10 mouse cellular contexts compared by ENCODE assay signal in genomic region chr12:105336094-105336420, GRCm38 (mm10). TPM values are rescaled to one million over a fixed set of nuclear protein-coding genes. Genes with fewer than 3 reads are reported as not detected.
DNase-seq lines count a peak whose midpoint lies in the region; ATAC-seq and TF ChIP-seq lines count a peak whose summit lies in the region.
"Had no signal": no experiment of that assay in that cellular context is flagged by ENCODE, and none has a peak within 500 bp of the region (broad histone marks: within the 10 kb centered on the region; RNA-seq: fewer than 3 reads in every experiment).

No protein-coding gene starts in this region.

- H3K4me3 ChIP-seq in heart, embryonic 13.5 days: peak overlapping the region; percentile 60
- peak overlapping the region; percentile 72 to 77 for H3K4me3 ChIP-seq in ES-E14 (ENCODE audit: insufficient read depth in 1 of 2, low read depth in 1 of 2, low read length in 2 of 2, poor library complexity in 1 of 2, severe bottlenecking in 1 of 2)
- peak overlapping the region; percentile 77 for H3K4me3 ChIP-seq in forebrain, postnatal 0 days (ENCODE audit: low read depth, low read length)
- peak overlapping the region; percentile 58 for H3K4me3 ChIP-seq in midbrain, embryonic 11.5 days (ENCODE audit: low read depth, low read length)

- peaks cover 92% of the 10 kb centered on the region for H3K27me3 ChIP-seq in heart, embryonic 13.5 days (replicated peaks)
- H3K27me3 ChIP-seq in forebrain, postnatal 0 days (ENCODE audit: insufficient read depth, low read length): no peaks in the 10 kb centered on the region
- peaks cover 28% of the 10 kb centered on the region for H3K27me3 ChIP-seq in midbrain, embryonic 11.5 days (ENCODE audit: control insufficient read depth, insufficient read depth, low read length)

- H3K9me3 ChIP-seq in heart, embryonic 13.5 days: no peaks in the 10 kb centered on the region
- H3K9me3 ChIP-seq in ES-E14 (ENCODE audit: control insufficient read depth, insufficient read depth, low read depth, low read length): no peaks in the 10 kb centered on the region
- no peaks in the 10 kb centered on the region for H3K9me3 ChIP-seq in forebrain, postnatal 0 days (ENCODE audit: low read length)
- no peaks in the 10 kb centered on the region for H3K9me3 ChIP-seq in midbrain, embryonic 11.5 days (ENCODE audit: control insufficient read depth, low read length)

- peak overlapping the region; percentile 92 for H3K4me2 ChIP-seq in heart, embryonic 13.5 days
- peak overlapping the region; percentile 87 for H3K4me2 ChIP-seq in forebrain, postnatal 0 days (ENCODE audit: low read depth)
- peak overlapping the region; percentile 98 for H3K4me2 ChIP-seq in midbrain, embryonic 11.5 days

- no peak for ATAC-seq in heart, embryonic 13.5 days (ENCODE audit: extremely low read depth, insufficient number of reproducible peaks, low FRiP score, low TSS enrichment)
- ATAC-seq in forebrain, postnatal 0 days: no peak
- ATAC-seq in midbrain, embryonic 11.5 days (ENCODE audit: low FRiP score): no peak; the same call in none of the 2 replicates

- intact Hi-C loops in heart, postnatal 36 days (cut with DNase I): no loop called here

- TF ChIP-seq CTCF in forebrain, postnatal 0 days (IDR thresholded peaks at IDR 0.05; ENCODE audit: low read depth): no peak

- H3K9ac ChIP-seq in heart, embryonic 13.5 days: no peak overlapping the region
- peak overlapping the region; percentile 56; the same call in 1 of the 2 replicates for H3K9ac ChIP-seq in ES-E14 (ENCODE audit: insufficient read depth, low read depth, low read length, poor library complexity, severe bottlenecking)
- H3K9ac ChIP-seq in forebrain, postnatal 0 days: peak overlapping the region; percentile 66
- peak overlapping the region; percentile 62 for H3K9ac ChIP-seq in midbrain, embryonic 11.5 days (ENCODE audit: low read length)
- H3K9ac ChIP-seq: liver, embryonic 14.5 days had no signal

- in situ Hi-C loops in ES-E14 (cut with MboI; ENCODE audit: low sequenced_read_pairs in 2 of 2, unreplicated experiment in 2 of 2): no loop called here

- H3K36me3 ChIP-seq in heart, embryonic 13.5 days: no peaks in the 10 kb centered on the region
- no peaks in the 10 kb centered on the region for H3K36me3 ChIP-seq in ES-E14 (ENCODE audit: control insufficient read depth, insufficient read depth, low read length, poor library complexity, severe bottlenecking)
- no peaks in the 10 kb centered on the region for H3K36me3 ChIP-seq in forebrain, postnatal 0 days (ENCODE audit: insufficient read depth)
- H3K36me3 ChIP-seq in midbrain, embryonic 11.5 days (ENCODE audit: control insufficient read depth, insufficient read depth, low read length): no peaks in the 10 kb centered on the region

- peaks cover 14% of the 10 kb centered on the region for H3K4me1 ChIP-seq in heart, embryonic 13.5 days
- H3K4me1 ChIP-seq in ES-E14 (ENCODE audit: control insufficient read depth in 2 of 2, insufficient read depth in 2 of 2, low read length in 2 of 2, poor library complexity in 1 of 2): peaks cover 0 to 8% of the 10 kb centered on the region in 2 experiments; a peak in 2 of 4 replicates
- 0 out of 2 replicates have a peak, but pooled peaks cover 4% of the 10 kb centered on the region for H3K4me1 ChIP-seq in forebrain, postnatal 0 days (ENCODE audit: insufficient read depth)
- H3K4me1 ChIP-seq in midbrain, embryonic 11.5 days (ENCODE audit: control insufficient read depth, insufficient read depth, low read length): peaks cover 5% of the 10 kb centered on the region; the same call in 1 of the 2 replicates

- DNase-seq in heart, postnatal 36 days: no peak
- DNase-seq in ES-E14 (ENCODE audit: low read depth, low spot score): peak; percentile 27
- no peak for DNase-seq in forebrain, postnatal 0 days
- no peak for DNase-seq in midbrain, embryonic 11.5 days (ENCODE audit: low spot score, missing footprints)
- no peak for DNase-seq in thymus, postnatal 10 days (ENCODE audit: low spot score in 2 of 2)
- no peak for DNase-seq in thymus, postnatal 14 days
- DNase-seq in adrenal gland, postnatal 10 days: no peak

- H3K27ac ChIP-seq in heart, embryonic 13.5 days (replicated peaks): no peak overlapping the region
- H3K27ac ChIP-seq in ES-E14 (ENCODE audit: insufficient read depth, low read depth, low read length, poor library complexity, severe bottlenecking): no peak overlapping the region
- peak overlapping the region; percentile 76 for H3K27ac ChIP-seq in forebrain, postnatal 0 days (ENCODE audit: low read depth, low read length)
- H3K27ac ChIP-seq in midbrain, embryonic 11.5 days (ENCODE audit: low read depth, low read length): no peak overlapping the region
- H3K27ac ChIP-seq: liver, embryonic 14.5 days had no signal

- 14% methylated on average over 8 of the region's 8 CpGs for WGBS in heart, embryonic 13.5 days
- 12% methylated on average over 8 of the region's 8 CpGs for WGBS in forebrain, postnatal 0 days
- WGBS in midbrain, embryonic 11.5 days: 9% methylated on average over 8 of the region's 8 CpGs

TF ChIP-seq in ES-E14, 5 proteins besides CTCF, POLR2A, EP300 and RAD21:
- TF ChIP-seq MAFK (IDR thresholded peaks at IDR 0.05; ENCODE audit: insufficient read depth, low read depth, low read length): no peak
- no peak for TF ChIP-seq CHD2 (IDR thresholded peaks at IDR 0.05; ENCODE audit: low read depth, low read length)
- TF ChIP-seq ZC3H11A (IDR thresholded peaks at IDR 0.05; ENCODE audit: borderline replicate concordance, low read depth, low read length): no peak
- no peak for TF ChIP-seq ZNF384 (IDR thresholded peaks at IDR 0.05; ENCODE audit: low read depth, low read length)
- no peak for TF ChIP-seq HCFC1 (IDR thresholded peaks at IDR 0.05; ENCODE audit: borderline replicate concordance, insufficient read depth, low read length)

RNA-seq across cellular contexts. Expression of gene Tunar, which starts 2.4 kb away (rescaled TPM):
- not detected in 2 replicates for polyA plus RNA-seq in heart, embryonic 13.5 days (2015; fragmentation: Nextera tagmentation; extraction: Ambion mirVana)
- total RNA-seq in heart, postnatal 36 days (2021): not detected
- total RNA-seq in ES-E14 (2012; rRNA removed): 0.89 and 1.2 TPM in 2 replicates
- 16.6 and 16.9 TPM in 2 replicates for total RNA-seq in forebrain, postnatal 0 days (2014; rRNA removed)
- polyA plus RNA-seq in forebrain, postnatal 0 days (2015; fragmentation: Nextera tagmentation; extraction: Ambion mirVana): 6.7 and 12.0 TPM in 2 replicates
- 0.68 and 0.86 TPM in 2 replicates for polyA plus RNA-seq in midbrain, embryonic 11.5 days (2014; fragmentation: Nextera tagmentation; extraction: Ambion mirVana)
- under 1 TPM; 0.21 to 0.57 TPM for total RNA-seq in adrenal gland, postnatal 10 days (2021)
- total RNA-seq: gastrocnemius, postnatal 4 days had no signal
- polyA plus RNA-seq: liver, embryonic 14.5 days had no signal
